Mouse (Mus musculus): ENCODE data around the gene Gsc2. TPM values are rescaled to one million over a fixed set of nuclear protein-coding genes. Genes with fewer than 3 reads are reported as not detected.

Gsc2 gene
- polyA plus RNA-seq, 1 experiment: not detected

GRCm38 (mm10) chr16:17896091-17896490 is 18.8 kb downstream of the Gsc2 start:
- no peak overlapping the region for H3K4me3 ChIP-seq (replicated peaks)
- H3K9me3 ChIP-seq (ENCODE audit: control insufficient read depth, low read length): no peaks in the 10 kb centered on the region
- 0 out of 2 replicates have a peak, but pooled peaks cover 2% of the 10 kb centered on the region for H3K27me3 ChIP-seq (ENCODE audit: control insufficient read depth)
- TF ChIP-seq TAL1 (IDR thresholded peaks at IDR 0.05; ENCODE audit: low read length): no peak
- TF ChIP-seq GATA1 (IDR thresholded peaks at IDR 0.05; ENCODE audit: low read length): no peak
- H3K36me3 ChIP-seq (ENCODE audit: control insufficient read depth): peaks cover 28% of the 10 kb centered on the region
- peaks cover 12% of the 10 kb centered on the region for H3K4me1 ChIP-seq (ENCODE audit: control insufficient read depth)

GRCm38 (mm10) chr16:17893923-17894322 is 20.9 kb downstream of the Gsc2 start, which contains the start of gene Tssk1:
Gene Tssk1 (plus strand): TSS chr16:17894223.
- no peaks in the 10 kb centered on the region for H3K9me3 ChIP-seq (ENCODE audit: control insufficient read depth, low read length)
- H3K27me3 ChIP-seq (ENCODE audit: control insufficient read depth): 0 out of 2 replicates have a peak, but pooled peaks cover 2% of the 10 kb centered on the region
- no peak within 1 kb of the TSS for H3K4me3 ChIP-seq (replicated peaks)
- H3K36me3 ChIP-seq (ENCODE audit: control insufficient read depth): peaks cover 16% of the 10 kb centered on the region
- TF ChIP-seq GATA1 (IDR thresholded peaks at IDR 0.05; ENCODE audit: low read length) (no peak), TAL1 (IDR thresholded peaks at IDR 0.05; ENCODE audit: low read length) (no peak)
- H3K4me1 ChIP-seq (ENCODE audit: control insufficient read depth): peaks cover 29% of the 10 kb centered on the region

GRCm38 (mm10) chr16:17892606-17893005 is 22.3 kb downstream of the Gsc2 start:
- TF ChIP-seq TAL1 (IDR thresholded peaks at IDR 0.05; ENCODE audit: low read length) (no peak), GATA1 (IDR thresholded peaks at IDR 0.05; ENCODE audit: low read length) (no peak)
- no peak overlapping the region for H3K4me3 ChIP-seq (replicated peaks)
- peaks cover 9% of the 10 kb centered on the region for H3K36me3 ChIP-seq (ENCODE audit: control insufficient read depth)
- H3K9me3 ChIP-seq (ENCODE audit: control insufficient read depth, low read length): no peaks in the 10 kb centered on the region
- peaks cover 29% of the 10 kb centered on the region for H3K4me1 ChIP-seq (ENCODE audit: control insufficient read depth)
- 0 out of 2 replicates have a peak, but pooled peaks cover 2% of the 10 kb centered on the region for H3K27me3 ChIP-seq (ENCODE audit: control insufficient read depth)

GRCm38 (mm10) chr16:17891567-17891959 is 23.3 kb downstream of the Gsc2 start, which contains the start of gene Gm20518:
Gene Gm20518 (minus strand): TSS chr16:17891671.
- no peaks in the 10 kb centered on the region for H3K9me3 ChIP-seq (ENCODE audit: control insufficient read depth, low read length)
- peak within 1 kb of the TSS; percentile 99 for H3K4me3 ChIP-seq (replicated peaks)
- TF ChIP-seq GATA1 (IDR thresholded peaks at IDR 0.05; ENCODE audit: low read length) (no peak), TAL1 (IDR thresholded peaks at IDR 0.05; ENCODE audit: low read length) (no peak)
- H3K4me1 ChIP-seq (ENCODE audit: control insufficient read depth): peaks cover 32% of the 10 kb centered on the region
- H3K36me3 ChIP-seq (ENCODE audit: control insufficient read depth): peaks cover 12% of the 10 kb centered on the region
- H3K27me3 ChIP-seq (ENCODE audit: control insufficient read depth): 0 out of 2 replicates have a peak, but pooled peaks cover 2% of the 10 kb centered on the region

GRCm38 (mm10) chr16:17890917-17891566 is 23.8 kb downstream of the Gsc2 start:
- Histone ChIP-seq H3K4me3 (replicated peaks) (peak overlapping the region; percentile 99), H3K9me3 (ENCODE audit: control insufficient read depth, low read length) (no peaks in the 10 kb centered on the region), H3K27me3 (ENCODE audit: control insufficient read depth) (0 out of 2 replicates have a peak, but pooled peaks cover 2% of the 10 kb centered on the region), H3K4me1 (ENCODE audit: control insufficient read depth) (peaks cover 33% of the 10 kb centered on the region), H3K36me3 (ENCODE audit: control insufficient read depth) (peaks cover 12% of the 10 kb centered on the region)
- TF ChIP-seq TAL1 (IDR thresholded peaks at IDR 0.05; ENCODE audit: low read length): no peak
- no peak for TF ChIP-seq GATA1 (IDR thresholded peaks at IDR 0.05; ENCODE audit: low read length)

GRCm38 (mm10) chr16:17890342-17890727 is 24.5 kb downstream of the Gsc2 start:
- TF ChIP-seq TAL1 (IDR thresholded peaks at IDR 0.05; ENCODE audit: low read length) (no peak), GATA1 (IDR thresholded peaks at IDR 0.05; ENCODE audit: low read length) (no peak)
- Histone ChIP-seq H3K27me3 (ENCODE audit: control insufficient read depth) (0 out of 2 replicates have a peak, but pooled peaks cover 2% of the 10 kb centered on the region), H3K9me3 (ENCODE audit: control insufficient read depth, low read length) (no peaks in the 10 kb centered on the region)

GRCm38 (mm10) chr16:17889689-17890341 is 25.0 kb downstream of the Gsc2 start:
- Histone ChIP-seq H3K4me1 (ENCODE audit: control insufficient read depth) (peaks cover 38% of the 10 kb centered on the region), H3K9me3 (ENCODE audit: control insufficient read depth, low read length) (no peaks in the 10 kb centered on the region), H3K27me3 (ENCODE audit: control insufficient read depth) (0 out of 2 replicates have a peak, but pooled peaks cover 2% of the 10 kb centered on the region), H3K4me3 (replicated peaks) (peak overlapping the region; percentile 99), H3K36me3 (ENCODE audit: control insufficient read depth) (peaks cover 23% of the 10 kb centered on the region)
- TF ChIP-seq TAL1 (IDR thresholded peaks at IDR 0.05; ENCODE audit: low read length) (no peak), GATA1 (IDR thresholded peaks at IDR 0.05; ENCODE audit: low read length) (no peak)

More at GRCm38 (mm10) chr16:17890342-17890727, 24.5 kb downstream of the Gsc2 start:
- H3K4me3 ChIP-seq (replicated peaks): peak overlapping the region; percentile 99
- H3K36me3 ChIP-seq (ENCODE audit: control insufficient read depth): peaks cover 19% of the 10 kb centered on the region
- peaks cover 38% of the 10 kb centered on the region for H3K4me1 ChIP-seq (ENCODE audit: control insufficient read depth)

GRCm38 (mm10) chr16:17884116-17884515 is 30.7 kb downstream of the Gsc2 start:
- peaks cover 26% of the 10 kb centered on the region for H3K4me1 ChIP-seq (ENCODE audit: control insufficient read depth)
- peaks cover 55% of the 10 kb centered on the region for H3K36me3 ChIP-seq (ENCODE audit: control insufficient read depth)
- TF ChIP-seq TAL1 (IDR thresholded peaks at IDR 0.05; ENCODE audit: low read length) (no peak), GATA1 (IDR thresholded peaks at IDR 0.05; ENCODE audit: low read length) (no peak)
- no peaks in the 10 kb centered on the region; the same call in 1 of the 2 replicates for H3K9me3 ChIP-seq (ENCODE audit: control insufficient read depth, low read length)
- no peaks in the 10 kb centered on the region for H3K27me3 ChIP-seq (ENCODE audit: control insufficient read depth)
- H3K4me3 ChIP-seq (replicated peaks): no peak overlapping the region

- peaks cover 72% of the 10 kb centered on the region for H3K36me3 ChIP-seq (ENCODE audit: control insufficient read depth)
- peaks cover 3% of the 10 kb centered on the region for H3K9me3 ChIP-seq (ENCODE audit: control insufficient read depth, low read length)
- no peak for TF ChIP-seq TAL1 (IDR thresholded peaks at IDR 0.05; ENCODE audit: low read length)
- TF ChIP-seq GATA1 (IDR thresholded peaks at IDR 0.05; ENCODE audit: low read length): no peak
- H3K4me3 ChIP-seq (replicated peaks): no peak overlapping the region
- H3K27me3 ChIP-seq (ENCODE audit: control insufficient read depth): no peaks in the 10 kb centered on the region
- H3K4me1 ChIP-seq (ENCODE audit: control insufficient read depth): peaks cover 27% of the 10 kb centered on the region
These were observed 32.7 kb downstream of the Gsc2 start for GRCm38 (mm10) chr16:17882196-17882595.

Data from erythroblast, embryonic 14.5 days (primary cell).